Mouse (Mus musculus): ENCODE results near the gene Fbp1. TPM values are rescaled to one million over a fixed set of nuclear protein-coding genes. Genes with fewer than 3 reads are reported as not detected.

The Fbp1 gene
- polyA plus RNA-seq, 1 experiment from 2014 or later, result not detected

GRCm38 (mm10) chr13:62901139-62901538, 13.1 kb upstream of the Fbp1 start:
- no peaks in the 10 kb centered on the region for H3K4me1 ChIP-seq (replicated peaks; ENCODE audit: control insufficient read depth, insufficient read depth, low read length)
- H3K4me3 ChIP-seq (ENCODE audit: low read depth, low read length), result no peak overlapping the region
- DNase-seq (ENCODE audit: low spot score) (no peak), ATAC-seq (replicated peaks; ENCODE audit: low FRiP score) (no peak)
- H3K4me2 ChIP-seq, result no peak overlapping the region
- H3K36me3 ChIP-seq (ENCODE audit: control insufficient read depth, insufficient read depth, low read length), result no peaks in the 10 kb centered on the region
- no peak overlapping the region for H3K27ac ChIP-seq (ENCODE audit: low read depth, low read length)
- H3K9ac ChIP-seq (ENCODE audit: low read depth, low read length), result no peak overlapping the region
- no peaks in the 10 kb centered on the region for H3K27me3 ChIP-seq (replicated peaks; ENCODE audit: control insufficient read depth, insufficient read depth, low read length)
- H3K9me3 ChIP-seq (ENCODE audit: control insufficient read depth, low read length), result no peaks in the 10 kb centered on the region

GRCm38 (mm10) chr13:62897927-62898646, 10.0 kb upstream of the Fbp1 start:
- H3K27ac ChIP-seq (ENCODE audit: low read depth, low read length), result no peak overlapping the region
- 81% methylated on average over 4 of the region's 4 CpGs for WGBS
- H3K4me1 ChIP-seq (replicated peaks; ENCODE audit: control insufficient read depth, insufficient read depth, low read length), result no peaks in the 10 kb centered on the region
- ATAC-seq (replicated peaks; ENCODE audit: low FRiP score) (no peak), DNase-seq (ENCODE audit: low spot score) (no peak)
- H3K36me3 ChIP-seq (ENCODE audit: control insufficient read depth, insufficient read depth, low read length), result no peaks in the 10 kb centered on the region
- H3K9me3 ChIP-seq (ENCODE audit: control insufficient read depth, low read length), result no peaks in the 10 kb centered on the region
- H3K27me3 ChIP-seq (replicated peaks; ENCODE audit: control insufficient read depth, insufficient read depth, low read length), result no peaks in the 10 kb centered on the region
- H3K4me2 ChIP-seq, result no peak overlapping the region
- no peak overlapping the region for H3K4me3 ChIP-seq (ENCODE audit: low read depth, low read length)
- no peak overlapping the region for H3K9ac ChIP-seq (ENCODE audit: low read depth, low read length)

GRCm38 (mm10) chr13:62893044-62893842, 5.2 kb upstream of the Fbp1 start:
- Histone ChIP-seq H3K27ac (ENCODE audit: low read depth, low read length) (no peak overlapping the region), H3K36me3 (ENCODE audit: control insufficient read depth, insufficient read depth, low read length) (no peaks in the 10 kb centered on the region), H3K4me1 (replicated peaks; ENCODE audit: control insufficient read depth, insufficient read depth, low read length) (no peaks in the 10 kb centered on the region), H3K9ac (ENCODE audit: low read depth, low read length) (no peak overlapping the region), H3K9me3 (ENCODE audit: control insufficient read depth, low read length) (no peaks in the 10 kb centered on the region), H3K4me2 (no peak overlapping the region), H3K4me3 (ENCODE audit: low read depth, low read length) (no peak overlapping the region), H3K27me3 (replicated peaks; ENCODE audit: control insufficient read depth, insufficient read depth, low read length) (peaks cover 10% of the 10 kb centered on the region)
- DNase-seq (ENCODE audit: low spot score), result no peak
- no peak for ATAC-seq (replicated peaks; ENCODE audit: low FRiP score)
- WGBS, result 66% methylated on average over 9 of the region's 9 CpGs

DNA sequence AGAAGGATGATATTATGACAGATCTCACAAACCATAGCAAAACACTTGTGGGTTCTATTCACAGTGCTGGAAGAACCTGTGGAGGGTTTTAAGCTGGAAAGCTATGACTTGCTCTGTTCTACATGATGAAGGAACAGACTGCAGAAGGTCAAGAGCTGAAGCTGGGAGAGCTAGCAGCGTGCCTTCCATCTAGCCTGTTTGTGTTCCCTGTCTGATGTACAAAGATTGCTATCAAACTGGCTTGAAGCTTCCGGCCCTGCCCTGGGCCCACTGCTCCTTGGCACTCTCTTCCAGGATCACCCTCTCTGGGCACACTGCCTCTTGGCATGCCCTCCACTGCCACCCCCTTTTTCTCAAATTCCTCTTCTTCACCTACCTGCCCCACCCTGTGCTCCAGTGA, 1.2 kb upstream of the Fbp1 start:
- ATAC-seq (replicated peaks; ENCODE audit: low FRiP score) (no peak), DNase-seq (ENCODE audit: low spot score) (no peak)
- WGBS, result 85% methylated on average over 2 of the region's 2 CpGs
- H3K4me3 ChIP-seq (ENCODE audit: low read depth, low read length), result no peak overlapping the region
- no peak overlapping the region for H3K9ac ChIP-seq (ENCODE audit: low read depth, low read length)
- no peaks in the 10 kb centered on the region for H3K4me1 ChIP-seq (replicated peaks; ENCODE audit: control insufficient read depth, insufficient read depth, low read length)
- H3K36me3 ChIP-seq (ENCODE audit: control insufficient read depth, insufficient read depth, low read length), result no peaks in the 10 kb centered on the region
- peaks cover 26% of the 10 kb centered on the region for H3K27me3 ChIP-seq (replicated peaks; ENCODE audit: control insufficient read depth, insufficient read depth, low read length)
- H3K9me3 ChIP-seq (ENCODE audit: control insufficient read depth, low read length), result no peaks in the 10 kb centered on the region
- H3K4me2 ChIP-seq, result no peak overlapping the region
- no peak overlapping the region for H3K27ac ChIP-seq (ENCODE audit: low read depth, low read length)

DNA sequence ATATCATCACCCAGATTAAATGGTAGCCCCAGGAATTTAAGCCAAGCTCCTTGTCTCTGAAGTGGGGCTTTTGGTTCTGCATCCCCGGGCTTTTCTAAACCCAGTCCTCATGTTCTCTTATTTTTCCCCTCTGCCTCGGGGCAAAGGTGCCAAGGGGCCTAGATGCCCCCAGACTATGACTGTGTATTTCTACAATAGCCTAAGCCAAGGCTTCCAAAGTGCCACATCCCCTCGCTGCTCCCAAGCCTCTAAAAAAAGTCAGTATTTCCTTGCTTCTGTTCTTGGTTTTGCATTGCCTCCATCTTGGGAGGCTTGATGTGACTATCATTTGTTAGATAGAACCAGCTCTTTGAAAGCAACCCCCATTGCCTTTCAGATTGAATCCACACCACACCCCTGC, 3.5 kb downstream of the Fbp1 start:
- no peak for ATAC-seq (replicated peaks; ENCODE audit: low FRiP score)

GRCm38 (mm10) chr13:62883925-62884324, 4.2 kb downstream of the Fbp1 start:
- Histone ChIP-seq H3K4me3 (ENCODE audit: low read depth, low read length) (no peak overlapping the region), H3K36me3 (ENCODE audit: control insufficient read depth, insufficient read depth, low read length) (no peaks in the 10 kb centered on the region), H3K4me1 (replicated peaks; ENCODE audit: control insufficient read depth, insufficient read depth, low read length) (no peaks in the 10 kb centered on the region; the same call in 1 of the 2 replicates), H3K9me3 (ENCODE audit: control insufficient read depth, low read length) (no peaks in the 10 kb centered on the region), H3K27me3 (replicated peaks; ENCODE audit: control insufficient read depth, insufficient read depth, low read length) (peaks cover 21% of the 10 kb centered on the region), H3K27ac (ENCODE audit: low read depth, low read length) (no peak overlapping the region), H3K9ac (ENCODE audit: low read depth, low read length) (no peak overlapping the region), H3K4me2 (no peak overlapping the region)
- ATAC-seq (replicated peaks; ENCODE audit: low FRiP score), result no peak
- DNase-seq (ENCODE audit: low spot score), result no peak
- 91% methylated on average over 9 of the region's 9 CpGs for WGBS

More for the DNA sequence above, 3.5 kb downstream of the Fbp1 start:
- H3K4me1 ChIP-seq (replicated peaks; ENCODE audit: control insufficient read depth, insufficient read depth, low read length), result no peaks in the 10 kb centered on the region; the same call in 1 of the 2 replicates
- H3K27ac ChIP-seq (ENCODE audit: low read depth, low read length), result no peak overlapping the region
- no peaks in the 10 kb centered on the region for H3K9me3 ChIP-seq (ENCODE audit: control insufficient read depth, low read length)
- DNase-seq (ENCODE audit: low spot score), result no peak
- no peak overlapping the region for H3K4me3 ChIP-seq (ENCODE audit: low read depth, low read length)
- H3K9ac ChIP-seq (ENCODE audit: low read depth, low read length), result no peak overlapping the region
- peaks cover 23% of the 10 kb centered on the region for H3K27me3 ChIP-seq (replicated peaks; ENCODE audit: control insufficient read depth, insufficient read depth, low read length)
- H3K36me3 ChIP-seq (ENCODE audit: control insufficient read depth, insufficient read depth, low read length), result no peaks in the 10 kb centered on the region
- 81% methylated on average over 3 of the region's 3 CpGs for WGBS
- H3K4me2 ChIP-seq, result no peak overlapping the region

- no peak for ATAC-seq (replicated peaks; ENCODE audit: low FRiP score)
- WGBS, result 72% methylated on average over 2 of the region's 2 CpGs
- no peak overlapping the region for H3K27ac ChIP-seq (ENCODE audit: low read depth, low read length)
Measured at GRCm38 (mm10) chr13:62883436-62883835, 4.6 kb downstream of the Fbp1 start.

GRCm38 (mm10) chr13:62882856-62883255, 5.2 kb downstream of the Fbp1 start:
- 71% methylated on average over 5 of the region's 5 CpGs for WGBS
- ATAC-seq (replicated peaks; ENCODE audit: low FRiP score), result no peak

More at GRCm38 (mm10) chr13:62883436-62883835, 4.6 kb downstream of the Fbp1 start:
- Histone ChIP-seq H3K9ac (ENCODE audit: low read depth, low read length) (no peak overlapping the region), H3K27me3 (replicated peaks; ENCODE audit: control insufficient read depth, insufficient read depth, low read length) (peaks cover 18% of the 10 kb centered on the region), H3K4me3 (ENCODE audit: low read depth, low read length) (no peak overlapping the region), H3K36me3 (ENCODE audit: control insufficient read depth, insufficient read depth, low read length) (no peaks in the 10 kb centered on the region), H3K9me3 (ENCODE audit: control insufficient read depth, low read length) (no peaks in the 10 kb centered on the region), H3K4me2 (no peak overlapping the region), H3K4me1 (replicated peaks; ENCODE audit: control insufficient read depth, insufficient read depth, low read length) (no peaks in the 10 kb centered on the region; the same call in 1 of the 2 replicates)
- no peak for DNase-seq (ENCODE audit: low spot score)

More at GRCm38 (mm10) chr13:62882856-62883255, 5.2 kb downstream of the Fbp1 start:
- Histone ChIP-seq H3K4me1 (replicated peaks; ENCODE audit: control insufficient read depth, insufficient read depth, low read length) (no peaks in the 10 kb centered on the region; the same call in 1 of the 2 replicates), H3K4me2 (no peak overlapping the region), H3K27me3 (replicated peaks; ENCODE audit: control insufficient read depth, insufficient read depth, low read length) (peaks cover 13% of the 10 kb centered on the region), H3K27ac (ENCODE audit: low read depth, low read length) (no peak overlapping the region), H3K9ac (ENCODE audit: low read depth, low read length) (no peak overlapping the region), H3K36me3 (ENCODE audit: control insufficient read depth, insufficient read depth, low read length) (no peaks in the 10 kb centered on the region), H3K9me3 (ENCODE audit: control insufficient read depth, low read length) (no peaks in the 10 kb centered on the region), H3K4me3 (ENCODE audit: low read depth, low read length) (no peak overlapping the region)
- DNase-seq (ENCODE audit: low spot score), result no peak

Data from liver, embryonic 11.5 days (tissue).